Mouse (Mus musculus): Measurements from ENCODE around the gene Cenpm. TPM values are rescaled to one million over a fixed set of nuclear protein-coding genes. Genes with fewer than 3 reads are reported as not detected.
"Not testable (repeated sequence)": the region's sequence is repeated elsewhere in the genome, so short reads cannot be mapped to it uniquely, and the experiment has no call there.

Cenpm gene
- 3.4 and 5.7 TPM in 2 replicates for polyA plus RNA-seq (2012; rRNA removed)

GRCm38 (mm10) chr15:82244115-82244804, at the start of gene Cenpm:
Cenpm (minus strand) TSS chr15:82244748.
- no peak for DNase-seq (ENCODE audit: low read depth)

- no peak for DNase-seq (ENCODE audit: low read depth)
Measured at GRCm38 (mm10) chr15:82294059-82294458, 49.5 kb upstream of the Cenpm start.

- DNase-seq (ENCODE audit: low read depth), result no peak
Measured at GRCm38 (mm10) chr15:82293271-82293711, 48.7 kb upstream of the Cenpm start.

- no peak for DNase-seq (ENCODE audit: low read depth)
Measured at GRCm38 (mm10) chr15:82292851-82293250, 48.3 kb upstream of the Cenpm start.

- DNase-seq (ENCODE audit: low read depth), result no peak
Measured at GRCm38 (mm10) chr15:82290252-82290651, 45.7 kb upstream of the Cenpm start.

- no peak for DNase-seq (ENCODE audit: low read depth)
Measured at GRCm38 (mm10) chr15:82286157-82286556, 41.6 kb upstream of the Cenpm start.

- DNase-seq (ENCODE audit: low read depth), result no peak
Measured at GRCm38 (mm10) chr15:82280638-82281037, 36.1 kb upstream of the Cenpm start.

GRCm38 (mm10) chr15:82277591-82277990, 33.0 kb upstream of the Cenpm start:
- no peak for DNase-seq (ENCODE audit: low read depth)

GRCm38 (mm10) chr15:82274927-82275901, 30.7 kb upstream of the Cenpm start:
- no peak for DNase-seq (ENCODE audit: low read depth)

GRCm38 (mm10) chr15:82274593-82274926, 30.0 kb upstream of the Cenpm start, which contains the start of gene Sept3:
Sept3 (plus strand) TSS chr15:82274893.
- no peak for DNase-seq (ENCODE audit: low read depth)

GRCm38 (mm10) chr15:82272295-82272694, 27.7 kb upstream of the Cenpm start:
- no peak for DNase-seq (ENCODE audit: low read depth)

GRCm38 (mm10) chr15:82271201-82271600, 26.7 kb upstream of the Cenpm start:
- DNase-seq (ENCODE audit: low read depth), result peak; percentile 16

- DNase-seq (ENCODE audit: low read depth), result no peak
Measured at GRCm38 (mm10) chr15:82268783-82269182, 24.2 kb upstream of the Cenpm start.

- DNase-seq (ENCODE audit: low read depth), result no peak
Measured at GRCm38 (mm10) chr15:82268185-82268584, 23.6 kb upstream of the Cenpm start.

GRCm38 (mm10) chr15:82266356-82266755, 21.8 kb upstream of the Cenpm start:
- no peak for DNase-seq (ENCODE audit: low read depth)

GRCm38 (mm10) chr15:82259510-82259909, 15.0 kb upstream of the Cenpm start:
- no peak for DNase-seq (ENCODE audit: low read depth)

GRCm38 (mm10) chr15:82255944-82256383, 11.4 kb upstream of the Cenpm start:
- no peak for DNase-seq (ENCODE audit: low read depth)

GRCm38 (mm10) chr15:82255248-82255647, 10.7 kb upstream of the Cenpm start:
- no peak for DNase-seq (ENCODE audit: low read depth)

- DNase-seq (ENCODE audit: low read depth), result no peak
Measured at GRCm38 (mm10) chr15:82252097-82252496, 7.5 kb upstream of the Cenpm start, which contains the start of gene 1500009C09Rik. 1500009C09Rik (plus strand) TSS chr15:82252397.

GRCm38 (mm10) chr15:82251579-82251978, 7.0 kb upstream of the Cenpm start:
- DNase-seq (ENCODE audit: low read depth), result no peak

GRCm38 (mm10) chr15:82247131-82247776, 2.7 kb upstream of the Cenpm start:
- DNase-seq (ENCODE audit: low read depth), result no peak

GRCm38 (mm10) chr15:82244805-82245161, 235 bp upstream of the Cenpm start:
- not testable (repeated sequence) for DNase-seq (ENCODE audit: low read depth)

Data from gonadal fat pad, adult 2 months (tissue).